Mouse (Mus musculus) heart, postnatal 0 days (tissue): Measurements from ENCODE around the gene Ctla4.

Experiments used
- CTCF ChIP-seq: IDR thresholded peaks from 2 replicates; pipeline ENCODE4 v1.5.1; 2016; ENCODE audit warnings: antibody characterized with exemption, control low read depth, low read depth
- EP300 ChIP-seq: IDR thresholded peaks from 2 replicates; pipeline ENCODE4 v1.6.1; 2016; ENCODE audit warnings: antibody characterized with exemption, low read depth

DNA sequence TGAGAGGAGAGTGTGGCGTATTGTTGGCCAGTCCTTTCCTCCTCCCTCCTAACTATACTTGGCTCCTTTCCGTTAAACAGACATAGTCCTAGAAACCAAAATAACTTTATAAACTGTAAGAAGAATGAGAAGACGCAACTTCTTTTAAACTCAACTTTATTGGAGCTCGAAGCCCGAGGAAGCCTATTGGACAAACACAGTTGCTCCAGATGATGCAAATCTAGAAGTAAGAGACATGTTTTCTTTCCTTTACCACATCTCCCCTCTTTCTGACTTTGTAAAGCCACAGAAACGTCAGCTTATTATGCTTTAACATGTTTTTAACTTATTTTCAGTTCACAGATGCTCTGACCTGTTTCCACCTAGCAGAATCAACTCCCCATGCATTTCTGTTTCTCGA, at the start of gene Ctla4:
- no peak for TF ChIP-seq CTCF
- no peak for TF ChIP-seq EP300
